Mouse (Mus musculus) G1E (cell line): ENCODE results near the gene Wdfy2.

Experiments used
- CTCF ChIP-seq: IDR thresholded peaks from 2 replicates; pipeline ENCODE4 v1.5.1; 2012; ENCODE audit warnings: low read depth, low read length, inconsistent platforms, mixed read lengths
- GATA1 ChIP-seq: IDR thresholded peaks from 2 replicates; pipeline ENCODE4 v1.6.1; 2012; ENCODE audit warnings: borderline replicate concordance, low read length, inconsistent platforms, mixed read lengths

GRCm38 (mm10) chr14:62873820-62874219, 36.3 kb downstream of the Wdfy2 start:
- no peak for TF ChIP-seq CTCF
- no peak for TF ChIP-seq GATA1
